In the genomic region with DNA sequence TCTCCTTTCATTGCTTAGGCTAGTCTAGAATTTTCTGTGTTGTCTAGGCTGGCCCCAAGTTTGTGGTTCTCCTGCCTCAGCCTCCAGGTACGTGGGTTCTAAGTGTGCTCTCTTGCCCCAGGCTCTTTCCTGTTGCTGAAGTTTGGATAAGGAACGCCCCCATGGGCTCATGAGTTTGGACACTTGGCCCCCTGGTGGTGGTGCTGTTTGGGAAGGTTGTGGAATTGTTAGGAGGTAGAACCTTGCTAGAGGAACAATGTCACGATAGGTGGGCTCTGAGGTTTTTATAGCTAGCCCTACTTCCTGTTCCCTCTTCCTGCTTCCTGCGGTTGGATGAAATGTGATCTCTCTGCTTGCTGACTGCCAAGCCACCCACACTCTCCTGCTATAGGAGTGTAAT, we compare ENCODE assay signal across 17 mouse cellular contexts.
DNase-seq lines count a peak whose midpoint lies in the region; ATAC-seq and TF ChIP-seq lines count a peak whose summit lies in the region.
"Had no signal": no experiment of that assay in that cellular context is flagged by ENCODE, and none has a peak within 500 bp of the region (broad histone marks: within the 10 kb centered on the region; RNA-seq: fewer than 3 reads in every experiment).

No protein-coding gene starts in this region.

- no peak overlapping the region for H3K4me3 ChIP-seq in lung, postnatal 0 days (ENCODE audit: low read depth, low read length)
- H3K4me3 ChIP-seq in ES-E14 (ENCODE audit: insufficient read depth in 1 of 2, low read depth in 1 of 2, low read length in 2 of 2, poor library complexity in 1 of 2, severe bottlenecking in 1 of 2) = no peak overlapping the region
- no peak overlapping the region for H3K4me3 ChIP-seq in limb, embryonic 10.5 days
- H3K4me3 ChIP-seq: embryonic facial prominence, embryonic 10.5 days; heart, embryonic 15.5 days; hindbrain, embryonic 15.5 days; liver, embryonic 13.5 days; midbrain, embryonic 10.5 days; myocyte had no signal

- peak; percentile 26; the same call in 1 of the 2 replicates for TF ChIP-seq CTCF in lung, postnatal 0 days (IDR thresholded peaks at IDR 0.05)

- no peak overlapping the region for H3K4me2 ChIP-seq in lung, postnatal 0 days (replicated peaks; ENCODE audit: low read depth, low read length)
- H3K4me2 ChIP-seq: heart, embryonic 15.5 days; hindbrain, embryonic 15.5 days; liver, embryonic 13.5 days had no signal

- ATAC-seq in lung, postnatal 0 days = no peak

- intact Hi-C loops in heart, postnatal 25 days (cut with DNase I) = loop anchor here (10.0 kb wide), 1 partner anchor 341 kb away; no protein-coding TSS in a partner anchor

- no peaks in the 10 kb centered on the region for H3K9me3 ChIP-seq in lung, postnatal 0 days (ENCODE audit: low read length)
- H3K9me3 ChIP-seq in ES-E14 (ENCODE audit: control insufficient read depth, insufficient read depth, low read depth, low read length) = no peaks in the 10 kb centered on the region
- no peaks in the 10 kb centered on the region for H3K9me3 ChIP-seq in limb, embryonic 10.5 days (replicated peaks)
- H3K9me3 ChIP-seq: embryonic facial prominence, embryonic 10.5 days; heart, embryonic 15.5 days; hindbrain, embryonic 15.5 days; liver, embryonic 13.5 days; midbrain, embryonic 10.5 days had no signal

- DNase-seq in heart, postnatal 4 days = peak; percentile 16
- no peak for DNase-seq in heart, postnatal 25 days (ENCODE audit: low spot score)
- no peak for DNase-seq in lung, postnatal 0 days (ENCODE audit: low spot score)
- DNase-seq in lung, postnatal 25 days (ENCODE audit: low spot score) = no peak
- DNase-seq in ES-E14 (ENCODE audit: low read depth, low spot score) = peak; percentile 52
- DNase-seq in limb, embryonic 10.5 days (ENCODE audit: low spot score) = peak; percentile 36
- no peak for DNase-seq in testis, postnatal 10 days (ENCODE audit: low spot score)
- DNase-seq in gastrocnemius, postnatal 4 days (ENCODE audit: low spot score in 2 of 2) = no peak
- DNase-seq: adrenal gland, adult 8-10 months; cerebellum, adult 9-11 months; kidney, adult 8-10 months; liver, embryonic 13.5 days had no signal

- no peak overlapping the region for H3K27ac ChIP-seq in lung, postnatal 0 days (ENCODE audit: low read length)
- no peak overlapping the region for H3K27ac ChIP-seq in ES-E14 (ENCODE audit: insufficient read depth, low read depth, low read length, poor library complexity, severe bottlenecking)
- 0 out of 2 replicates have a peak overlapping the region, but pooled peaks have one; percentile 42 for H3K27ac ChIP-seq in limb, embryonic 10.5 days
- H3K27ac ChIP-seq: embryonic facial prominence, embryonic 10.5 days; heart, embryonic 15.5 days; hindbrain, embryonic 15.5 days; liver, embryonic 13.5 days; midbrain, embryonic 10.5 days had no signal

- no peak for TF ChIP-seq EP300 in lung, postnatal 0 days (IDR thresholded peaks at IDR 0.05)

- H3K36me3 ChIP-seq in lung, postnatal 0 days (ENCODE audit: insufficient read depth, low read length) = no peaks in the 10 kb centered on the region
- no peaks in the 10 kb centered on the region for H3K36me3 ChIP-seq in ES-E14 (ENCODE audit: control insufficient read depth, insufficient read depth, low read length, poor library complexity, severe bottlenecking)
- H3K36me3 ChIP-seq in limb, embryonic 10.5 days = no peaks in the 10 kb centered on the region
- H3K36me3 ChIP-seq: embryonic facial prominence, embryonic 10.5 days; heart, embryonic 15.5 days; hindbrain, embryonic 15.5 days; liver, embryonic 13.5 days; midbrain, embryonic 10.5 days had no signal

- H3K27me3 ChIP-seq in lung, postnatal 0 days (replicated peaks; ENCODE audit: insufficient read depth, low read length) = no peaks in the 10 kb centered on the region
- H3K27me3 ChIP-seq in limb, embryonic 10.5 days (ENCODE audit: low read depth, poor library complexity, severe bottlenecking) = no peaks in the 10 kb centered on the region
- H3K27me3 ChIP-seq: liver, embryonic 13.5 days had no signal

- in situ Hi-C loops in ES-E14 (cut with MboI; ENCODE audit: low sequenced_read_pairs in 2 of 2, unreplicated experiment in 2 of 2) = no loop called here

- WGBS in lung, postnatal 0 days = 57% methylated on average over 4 of the region's 4 CpGs
- WGBS in limb, embryonic 10.5 days = 80% methylated on average over 4 of the region's 4 CpGs

- no peak overlapping the region for H3K9ac ChIP-seq in lung, postnatal 0 days (replicated peaks; ENCODE audit: low read depth)
- H3K9ac ChIP-seq in ES-E14 (ENCODE audit: insufficient read depth, low read depth, low read length, poor library complexity, severe bottlenecking) = no peak overlapping the region
- H3K9ac ChIP-seq: heart, embryonic 15.5 days; hindbrain, embryonic 15.5 days; liver, embryonic 13.5 days had no signal

- H3K4me1 ChIP-seq in lung, postnatal 0 days (ENCODE audit: insufficient read depth, low read depth, low read length) = no peaks in the 10 kb centered on the region
- peaks cover 0 to 2% of the 10 kb centered on the region in 2 experiments; a peak in 1 of 4 replicates for H3K4me1 ChIP-seq in ES-E14 (ENCODE audit: control insufficient read depth in 2 of 2, insufficient read depth in 2 of 2, low read length in 2 of 2, poor library complexity in 1 of 2)
- peaks cover 5% of the 10 kb centered on the region; the same call in 1 of the 2 replicates for H3K4me1 ChIP-seq in limb, embryonic 10.5 days
- H3K4me1 ChIP-seq: heart, embryonic 15.5 days; hindbrain, embryonic 15.5 days had no signal

TF ChIP-seq in ES-E14, 5 proteins besides CTCF, POLR2A, EP300 and RAD21:
- no peak for TF ChIP-seq ZNF384 (IDR thresholded peaks at IDR 0.05; ENCODE audit: low read depth, low read length)
- TF ChIP-seq CHD2 (IDR thresholded peaks at IDR 0.05; ENCODE audit: low read depth, low read length) = no peak
- no peak for TF ChIP-seq HCFC1 (IDR thresholded peaks at IDR 0.05; ENCODE audit: borderline replicate concordance, insufficient read depth, low read length)
- TF ChIP-seq MAFK (IDR thresholded peaks at IDR 0.05; ENCODE audit: insufficient read depth, low read depth, low read length) = no peak
- no peak for TF ChIP-seq ZC3H11A (IDR thresholded peaks at IDR 0.05; ENCODE audit: borderline replicate concordance, low read depth, low read length)

Comparison
In these comparisons a context has a peak if more than half of its experiments do, and no peak if none do; other contexts are left out.
1. DNase-seq: peak in heart, postnatal 4 days (single experiment), ES-E14 (single experiment) and limb, embryonic 10.5 days (single experiment); none in heart, postnatal 25 days (single experiment), lung, postnatal 0 days (single experiment), lung, postnatal 25 days (single experiment), testis, postnatal 10 days (single experiment) and gastrocnemius, postnatal 4 days (0 of 2).